Mouse (Mus musculus) NIH3T3 (cell line): Measurements from ENCODE around the gene Apobec1.
"Not testable (repeated sequence)": the region's sequence is repeated elsewhere in the genome, so short reads cannot be mapped to it uniquely, and the experiment has no call there.

Experiments used
- DNase-seq: peaks from one replicate; pipeline ENCODE4 v3.0.0-alpha.2; 2012; ENCODE audit warnings: low read depth

Gene Apobec1

DNA sequence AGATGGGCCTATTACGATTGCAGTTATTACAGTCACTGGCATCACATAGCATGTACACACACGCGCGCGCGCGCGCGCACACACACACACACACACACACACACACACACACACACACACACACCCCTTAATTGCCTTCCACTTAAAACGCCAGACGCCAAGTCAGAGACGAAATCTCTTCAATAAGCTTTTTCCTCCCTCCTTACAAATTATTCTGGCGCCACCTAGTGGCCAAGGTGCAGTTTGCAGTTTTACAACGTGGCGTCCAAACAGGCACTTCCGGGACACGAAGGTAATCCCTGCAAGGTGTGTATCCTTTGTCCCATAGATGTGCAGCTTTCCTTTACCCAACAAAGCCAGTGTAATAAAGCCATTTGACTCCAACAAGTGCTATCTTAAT is 41.8 kb downstream of the Apobec1 start:
- peak; percentile 97 for DNase-seq

- DNase-seq, result peak; percentile 96
Measured at GRCm38 (mm10) chr6:122556959-122557561, 45.2 kb downstream of the Apobec1 start.

GRCm38 (mm10) chr6:122555266-122555665 is 47.0 kb downstream of the Apobec1 start:
- no peak for DNase-seq

DNA sequence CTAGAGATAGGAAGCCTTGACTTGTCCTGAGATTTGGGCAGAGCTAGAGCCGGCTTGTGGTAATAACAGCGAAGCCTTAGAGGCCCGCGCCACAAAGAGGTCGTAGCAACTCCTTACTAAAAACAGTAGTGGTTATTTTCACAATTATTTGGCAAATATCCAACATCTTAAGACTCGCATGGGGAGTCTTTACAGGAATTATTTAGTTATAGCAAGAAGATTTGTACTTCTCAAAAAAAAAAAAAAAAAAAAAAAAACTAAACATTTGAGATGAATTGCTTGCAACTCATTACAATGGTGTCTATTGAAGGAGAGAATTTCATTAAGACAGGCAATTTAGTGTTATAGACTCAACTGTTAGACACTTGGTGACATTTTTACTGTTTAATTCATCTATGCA is 48.1 kb downstream of the Apobec1 start:
- no peak for DNase-seq

- DNase-seq, result no peak
Measured at GRCm38 (mm10) chr6:122553606-122554005, 48.6 kb downstream of the Apobec1 start, which contains the start of gene Aicda. Gene Aicda, plus strand, starts transcription at chr6:122553801.

DNA sequence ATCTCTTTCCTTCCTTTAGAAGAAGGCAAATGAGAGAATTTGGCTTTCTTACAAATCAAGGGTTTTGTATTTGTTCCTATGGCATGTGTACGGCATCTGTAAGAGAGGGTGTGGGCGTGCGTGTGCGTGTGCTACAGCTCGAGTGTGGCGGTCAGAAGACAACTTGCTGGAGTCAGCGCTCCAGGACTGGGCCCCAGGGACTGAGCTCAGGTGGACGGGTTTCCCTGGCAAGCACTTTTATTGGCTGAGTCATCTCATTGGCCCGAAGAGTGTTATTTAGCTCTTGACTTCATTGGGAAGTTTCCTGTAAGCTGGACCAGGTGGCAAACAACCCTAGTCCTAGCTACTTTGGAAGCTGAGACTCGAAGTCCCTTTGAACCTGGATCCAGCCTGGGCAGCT is 56.3 kb downstream of the Apobec1 start:
- DNase-seq, result peak; percentile 74

GRCm38 (mm10) chr6:122545289-122545882 is 56.9 kb downstream of the Apobec1 start:
- peak; percentile 79 for DNase-seq

- no peak for DNase-seq
Measured at GRCm38 (mm10) chr6:122544672-122545071, 57.6 kb downstream of the Apobec1 start.

- no peak for DNase-seq
Measured at GRCm38 (mm10) chr6:122543574-122543973, 58.7 kb downstream of the Apobec1 start.

DNA sequence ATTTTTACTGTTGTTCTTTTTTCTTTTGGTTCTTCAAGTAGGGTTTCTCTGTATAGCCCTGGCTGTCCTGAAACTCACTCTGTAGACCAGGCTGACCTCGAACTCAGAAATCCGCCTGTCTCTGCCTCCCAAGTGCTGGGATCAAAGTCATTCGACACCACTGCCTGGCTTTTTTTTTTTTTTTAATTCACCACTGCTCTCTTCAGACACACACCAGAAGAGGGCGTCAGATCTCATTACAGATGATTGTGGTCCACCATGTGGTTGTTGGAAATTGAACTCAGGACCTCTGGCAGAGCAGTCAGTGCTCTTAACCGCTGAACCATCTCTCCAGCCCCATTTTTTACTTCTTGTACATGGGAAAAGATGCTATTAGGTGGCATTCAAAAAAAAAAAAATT is 59.8 kb downstream of the Apobec1 start:
- DNase-seq, result not testable (repeated sequence)

GRCm38 (mm10) chr6:122539564-122539963 is 62.7 kb downstream of the Apobec1 start:
- DNase-seq, result no peak

DNA sequence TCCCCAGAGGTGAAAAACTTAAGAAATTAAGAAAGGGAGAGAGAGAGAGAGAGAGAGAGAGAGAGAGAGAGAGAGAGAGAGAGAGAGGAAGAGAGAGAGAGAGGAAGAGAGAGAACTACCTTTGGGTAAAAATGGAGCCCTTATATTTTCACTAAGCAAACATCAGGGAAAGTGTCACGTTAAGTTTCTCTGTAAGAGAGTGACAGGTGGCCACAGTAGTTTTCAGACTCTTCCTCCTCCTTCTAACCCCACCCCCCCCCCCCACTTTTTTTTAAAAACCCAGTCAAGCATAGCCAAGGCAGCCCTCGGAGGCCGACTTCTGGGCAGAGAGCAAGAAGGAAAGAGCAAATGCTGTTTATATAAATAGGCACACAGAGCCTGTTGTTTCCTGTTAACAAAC is 68.2 kb downstream of the Apobec1 start:
- no peak for DNase-seq

DNA sequence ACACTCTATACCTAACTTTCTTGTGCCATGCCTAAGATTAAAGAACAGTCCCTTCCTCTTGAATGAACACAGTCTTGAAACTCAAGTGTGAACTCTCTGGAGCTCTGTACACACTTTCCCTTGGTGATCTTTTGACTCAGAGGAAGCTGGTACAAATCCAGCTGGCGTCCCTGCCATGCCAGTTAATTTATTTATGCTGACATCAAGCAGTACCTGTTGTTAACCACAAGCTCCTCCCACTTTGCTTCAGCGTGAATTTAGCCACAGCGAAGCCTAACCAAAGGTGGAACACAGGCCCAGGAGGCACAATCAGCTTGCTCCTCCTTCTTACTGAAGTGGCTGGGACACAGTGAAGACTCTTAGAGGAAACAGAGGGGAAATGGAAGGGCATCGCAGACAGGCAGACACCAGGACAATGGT is 69.4 kb downstream of the Apobec1 start:
- DNase-seq, result peak; percentile 70

GRCm38 (mm10) chr6:122531466-122532174 is 70.6 kb downstream of the Apobec1 start:
- DNase-seq, result peak; percentile 69

DNA sequence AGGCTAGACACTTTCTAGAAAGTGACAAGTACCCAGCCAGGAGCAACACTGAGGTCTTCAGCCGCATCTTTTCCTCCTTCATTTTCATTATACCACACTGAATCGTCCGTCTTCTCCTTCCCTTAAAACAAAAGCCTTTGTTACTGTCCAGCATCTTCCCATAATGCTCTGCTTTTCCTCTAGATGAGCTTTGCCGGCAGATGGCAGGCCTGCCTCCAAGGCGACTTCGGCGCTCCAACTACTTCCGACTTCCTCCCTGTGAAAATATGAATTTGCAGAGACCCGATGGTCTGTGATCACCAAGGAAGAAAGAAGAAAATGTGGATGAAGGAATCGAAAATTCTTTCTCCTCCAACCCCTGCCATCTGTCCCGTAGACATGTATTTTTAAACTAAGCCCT is 74.1 kb downstream of the Apobec1 start:
- no peak for DNase-seq
